Mouse (Mus musculus): ENCODE results near the gene Prelp. TPM values are rescaled to one million over a fixed set of nuclear protein-coding genes. Genes with fewer than 3 reads are reported as not detected.

The Prelp gene
- total and polyA plus RNA-seq, 3 experiments = not detected

GRCm38 (mm10) chr1:133934354-133934963, 13.2 kb upstream of the Prelp start:
- no peak overlapping the region for H3K27ac ChIP-seq (ENCODE audit: control insufficient read depth, low read depth, low read length)
- H3K79me2 ChIP-seq (ENCODE audit: control insufficient read depth, insufficient read depth, low read length, poor library complexity) = no peaks in the 10 kb centered on the region
- no peaks in the 10 kb centered on the region for H3K9me3 ChIP-seq (replicated peaks; ENCODE audit: insufficient read depth, low read length)
- H3K27me3 ChIP-seq (ENCODE audit: control insufficient read depth in 1 of 2, insufficient read depth in 2 of 2, low read length in 2 of 2) = peaks cover 7 to 10% of the 10 kb centered on the region in 2 experiments; a peak in 3 of 4 replicates
- no peak overlapping the region for H3K9ac ChIP-seq (ENCODE audit: control insufficient read depth, low read depth, low read length, poor library complexity, severe bottlenecking)
- H3K4me1 ChIP-seq (ENCODE audit: control insufficient read depth in 1 of 2, insufficient read depth in 2 of 2, low read length in 2 of 2) = no peaks in the 10 kb centered on the region
- no peak for TF ChIP-seq MYB (IDR thresholded peaks at IDR 0.05; ENCODE audit: low read depth, low read length)
- no peak for TF ChIP-seq MAX (IDR thresholded peaks at IDR 0.05; ENCODE audit: low read length)
- no peak for TF ChIP-seq ZC3H11A (IDR thresholded peaks at IDR 0.05; ENCODE audit: low read depth, low read length)
- TF ChIP-seq POLR2AphosphoS5 (IDR thresholded peaks at IDR 0.05; ENCODE audit: borderline replicate concordance, low read depth, low read length) = no peak
- no peak for TF ChIP-seq ZNF384 (IDR thresholded peaks at IDR 0.05; ENCODE audit: low read depth, low read length)
- no peak for TF ChIP-seq NRF1 (IDR thresholded peaks at IDR 0.05; ENCODE audit: insufficient read depth, low read depth, low read length, poor library complexity, severe bottlenecking)
- TF ChIP-seq RAD21 (IDR thresholded peaks at IDR 0.05; ENCODE audit: low read depth, low read length) = no peak
- TF ChIP-seq USF2 (IDR thresholded peaks at IDR 0.05; ENCODE audit: borderline replicate concordance in 1 of 2, insufficient read depth in 1 of 2, low read depth in 1 of 2, low read length in 2 of 2) = no peak
- no peak for TF ChIP-seq USF1 (IDR thresholded peaks at IDR 0.05; ENCODE audit: low read depth, low read length)
- no peak for TF ChIP-seq POLR2AphosphoS2 (IDR thresholded peaks at IDR 0.05; ENCODE audit: low read length)
- no peak overlapping the region for H3K4me3 ChIP-seq (ENCODE audit: control insufficient read depth in 1 of 2, insufficient read depth in 1 of 2, low read depth in 2 of 2, low read length in 2 of 2)
- no peak for DNase-seq (ENCODE audit: low read depth, low spot score)
- H3K36me3 ChIP-seq (ENCODE audit: control insufficient read depth in 1 of 2, insufficient read depth in 2 of 2, low read length in 2 of 2) = no peaks in the 10 kb centered on the region

- TF ChIP-seq GABPA (IDR thresholded peaks at IDR 0.05; ENCODE audit: low read depth, low read length) (no peak), ZC3H11A (IDR thresholded peaks at IDR 0.05; ENCODE audit: low read depth, low read length) (no peak), USF1 (IDR thresholded peaks at IDR 0.05; ENCODE audit: low read depth, low read length) (peak; percentile 47), MAX (IDR thresholded peaks at IDR 0.05; ENCODE audit: low read length) (no peak), EP300 (IDR thresholded peaks at IDR 0.05; ENCODE audit: low read depth in 1 of 2, low read length in 2 of 2) (no peak), BHLHE40 (IDR thresholded peaks at IDR 0.05; ENCODE audit: borderline replicate concordance, low read depth, low read length) (no peak), CHD1 (IDR thresholded peaks at IDR 0.05; ENCODE audit: low read depth, low read length) (no peak), TCF12 (IDR thresholded peaks at IDR 0.05; ENCODE audit: low read depth, low read length) (no peak)
- H3K4me3 ChIP-seq (ENCODE audit: control insufficient read depth in 1 of 2, insufficient read depth in 1 of 2, low read depth in 2 of 2, low read length in 2 of 2) = no peak overlapping the region
- H3K9me3 ChIP-seq (replicated peaks; ENCODE audit: insufficient read depth, low read length) = no peaks in the 10 kb centered on the region
Measured at GRCm38 (mm10) chr1:133933301-133934195, 12.3 kb upstream of the Prelp start.

More at GRCm38 (mm10) chr1:133933301-133934195, 12.3 kb upstream of the Prelp start:
- no peak for DNase-seq (ENCODE audit: low read depth, low spot score)
- no peaks in the 10 kb centered on the region for H3K4me1 ChIP-seq (ENCODE audit: control insufficient read depth in 1 of 2, insufficient read depth in 2 of 2, low read length in 2 of 2)
- H3K27ac ChIP-seq (ENCODE audit: control insufficient read depth, low read depth, low read length) = no peak overlapping the region
- no peaks in the 10 kb centered on the region for H3K36me3 ChIP-seq (ENCODE audit: control insufficient read depth in 1 of 2, insufficient read depth in 2 of 2, low read length in 2 of 2)
- H3K9ac ChIP-seq (ENCODE audit: control insufficient read depth, low read depth, low read length, poor library complexity, severe bottlenecking) = no peak overlapping the region
- peaks cover 8 to 13% of the 10 kb centered on the region in 2 experiments for H3K27me3 ChIP-seq (ENCODE audit: control insufficient read depth in 1 of 2, insufficient read depth in 2 of 2, low read length in 2 of 2)
- H3K79me2 ChIP-seq (ENCODE audit: control insufficient read depth, insufficient read depth, low read length, poor library complexity) = no peaks in the 10 kb centered on the region

Measured in MEL (cell line).